Mouse (Mus musculus) Patski (cell line): Measurements from ENCODE around the gene Tmem138. TPM values are rescaled to one million over a fixed set of nuclear protein-coding genes. Genes with fewer than 3 reads are reported as not detected.

Source experiments
- ATAC-seq: fragments of 100-300 bp; one replicate; pipeline ENCODE4 v1.8.0; 2021
- CTCF ChIA-PET: fragments of 350-600 bp; sonication (Branson Sonifier 250); formaldehyde crosslinking; loops from one replicate; lab custom pipeline; 2022; ENCODE audit warnings: inconsistent platforms; lab: Charles Lee
- POLR2A ChIA-PET: fragments of 350-600 bp; sonication (Branson Sonifier 250); formaldehyde crosslinking; loops from one replicate; lab custom pipeline; 2022; ENCODE audit warnings: antibody characterized with exemption, inconsistent platforms; lab: Charles Lee
- DNase-seq: peaks from one replicate; pipeline ENCODE4 v3.0.0-alpha.2; 2011; ENCODE audit warnings: low read depth, low spot score
- H3K27me3 ChIP-seq: fragments of 371-371 bp; one replicate; pipeline ENCODE4 v1.5.1; 2021
- CTCF ChIP-seq: fragments of 100-300 bp; IDR thresholded peaks from one replicate; pipeline ENCODE4 v1.5.1; 2021
- in situ Hi-C: fragments of 300-500 bp; cut with MboI; formaldehyde crosslinking; loops from 3 replicates; pipeline ENCODE4 v1.11.1; 2018; ENCODE audit warnings: low pct_unique_long_range_greater_than_20kb, mixed read lengths
- polyA plus RNA-seq: library from polyadenylated mRNA; unstranded; gene quantifications from one replicate; pipeline ENCODE4 v1.2.3, GENCODE M21; 2021

Tmem138 gene
- polyA plus RNA-seq, result 50.3 TPM

GRCm38 (mm10) chr19:10576690-10577561 is at the start of gene Tmem138, which contains the start of gene Cyb561a3:
TSS of gene Tmem138 (minus strand) at chr19:10577362.
TSS of gene Cyb561a3 (plus strand) at chr19:10577172.
- peak; percentile 82 for DNase-seq
- peak; percentile 92 for ATAC-seq
- peak; percentile 93 for TF ChIP-seq CTCF
- POLR2A ChIA-PET, result interaction anchor here (0.9 to 2.0 kb wide), 3 partner anchors 13 to 29 kb away, joined by 5 to 7 read pairs (median 6); partner anchors contain the start of gene Tkfc
- no peaks in the 10 kb centered on the region for H3K27me3 ChIP-seq
- CTCF ChIA-PET, result interaction anchor here (0.7 to 5.2 kb wide), 11 partner anchors 9 to 385 kb away, joined by 3 to 49 read pairs (median 5); partner anchors contain the start of genes Ddb1 and Tkfc
- in situ Hi-C loops, result no loop called here

- no peak for TF ChIP-seq CTCF
- in situ Hi-C loops, result no loop called here
- ATAC-seq, result no peak
- ChIA-PET CTCF (interaction anchor here (0.9 to 1.1 kb wide), 3 partner anchors 12 to 100 kb away, joined by 3 to 4 read pairs (median 3); no protein-coding TSS in a partner anchor), POLR2A (interaction anchor here (0.6 to 1.2 kb wide), 3 partner anchors 8 to 435 kb away, joined by 3 to 4 read pairs (median 3); partner anchors contain the start of gene Tmem216)
- no peak for DNase-seq
- no peaks in the 10 kb centered on the region for H3K27me3 ChIP-seq
These were observed 31.5 kb upstream of the Tmem138 start for GRCm38 (mm10) chr19:10608573-10609240.

GRCm38 (mm10) chr19:10605901-10606622 is 28.9 kb upstream of the Tmem138 start:
- ATAC-seq (peak; percentile 4), DNase-seq (no peak)
- in situ Hi-C loops, result no loop called here
- ChIA-PET CTCF (interaction anchor here (0.8 to 1.6 kb wide), 7 partner anchors 9 to 58 kb away, joined by 3 to 5 read pairs (median 3); partner anchors contain the start of genes Cyb561a3 and Tmem138), POLR2A (interaction anchor here (1.3 to 2.1 kb wide), 6 partner anchors 11 to 50 kb away, joined by 4 to 17 read pairs (median 6); partner anchors contain the start of genes Cyb561a3, Tmem138 and Tmem216)
- TF ChIP-seq CTCF, result no peak
- H3K27me3 ChIP-seq, result no peaks in the 10 kb centered on the region

GRCm38 (mm10) chr19:10605293-10605900 is 28.2 kb upstream of the Tmem138 start, which contains the start of the genes Ddb1 and Tkfc:
TSS of gene Ddb1 (plus strand) at chr19:10605327.
TSS of gene Tkfc (minus strand) at chr19:10605654.
- in situ Hi-C loops, result no loop called here
- POLR2A ChIA-PET, result interaction anchor here (0.9 to 3.6 kb wide), 8 partner anchors 11 to 49 kb away, joined by 3 to 17 read pairs (median 6); partner anchors contain the start of genes Cyb561a3, Tmem138 and Tmem216
- peak; percentile 62 for TF ChIP-seq CTCF
- H3K27me3 ChIP-seq, result no peaks in the 10 kb centered on the region
- CTCF ChIA-PET, result interaction anchor here (0.8 to 5.1 kb wide), 10 partner anchors 8 to 46 kb away, joined by 3 to 49 read pairs (median 3); partner anchors contain the start of genes Cyb561a3 and Tmem138
- peak; percentile 89 for DNase-seq
- ATAC-seq, result peak; percentile 75

GRCm38 (mm10) chr19:10604534-10604933 is 27.4 kb upstream of the Tmem138 start:
- ChIA-PET POLR2A (interaction anchor here (0.9 to 3.6 kb wide), 5 partner anchors 10 to 50 kb away, joined by 3 to 17 read pairs (median 9); partner anchors contain the start of gene Tmem216), CTCF (interaction anchor here (1.0 to 5.1 kb wide), 8 partner anchors 11 to 45 kb away, joined by 3 to 49 read pairs (median 10); partner anchors contain the start of genes Cyb561a3 and Tmem138)
- in situ Hi-C loops, result loop anchor here (5.0 kb wide), 1 partner anchor 42 kb away; no protein-coding TSS in a partner anchor
- ATAC-seq, result no peak
- no peak for DNase-seq
- H3K27me3 ChIP-seq, result no peaks in the 10 kb centered on the region
- TF ChIP-seq CTCF, result no peak

GRCm38 (mm10) chr19:10603660-10604523 is 26.7 kb upstream of the Tmem138 start:
- ChIA-PET CTCF (interaction anchor here (1.0 to 5.1 kb wide), 12 partner anchors 11 to 52 kb away, joined by 3 to 49 read pairs (median 11); partner anchors contain the start of genes Cyb561a3, Tmem138 and Tmem216), POLR2A (interaction anchor here (0.9 to 3.6 kb wide), 5 partner anchors 9 to 50 kb away, joined by 3 to 17 read pairs (median 9); partner anchors contain the start of gene Tmem216)
- DNase-seq (no peak), ATAC-seq (no peak)
- in situ Hi-C loops, result loop anchor here (5.0 kb wide), 1 partner anchor 42 kb away; no protein-coding TSS in a partner anchor
- no peak for TF ChIP-seq CTCF
- no peaks in the 10 kb centered on the region for H3K27me3 ChIP-seq

GRCm38 (mm10) chr19:10602787-10603186 is 25.6 kb upstream of the Tmem138 start:
- ChIA-PET CTCF (interaction anchor here (0.6 to 5.1 kb wide), 15 partner anchors 10 to 344 kb away, joined by 3 to 49 read pairs (median 4); partner anchors contain the start of genes Cyb561a3, Sdhaf2, Tmem138 and Tmem216), POLR2A (interaction anchor here (0.6 to 3.6 kb wide), 6 partner anchors 32 to 60 kb away, joined by 3 to 11 read pairs (median 5); no protein-coding TSS in a partner anchor)
- DNase-seq (peak; percentile 35), ATAC-seq (peak; percentile 60)
- H3K27me3 ChIP-seq, result no peaks in the 10 kb centered on the region
- in situ Hi-C loops, result loop anchor here (5.0 kb wide), 1 partner anchor 40 kb away; no protein-coding TSS in a partner anchor
- peak; percentile 98 for TF ChIP-seq CTCF
